Mouse (Mus musculus) liver, embryonic 18 days (tissue): ENCODE data around the gene Tnfaip6. TPM values are rescaled to one million over a fixed set of nuclear protein-coding genes. Genes with fewer than 3 reads are reported as not detected.

ENCODE experiments used
- polyA plus RNA-seq: library from polyadenylated mRNA; depleted of rRNA; stranded (reverse); fragments of >200 nt; gene quantifications from 2 replicates; pipeline ENCODE4 v1.2.3, GENCODE M21; 2012; rRNA removed

Tnfaip6 gene
- 0.14 and 0.20 TPM in 2 replicates for polyA plus RNA-seq

GRCm38 (mm10) chr2:52037882-52038281, at the start of gene Tnfaip6:
TSS of gene Tnfaip6 (plus strand) at chr2:52038009.

DNA sequence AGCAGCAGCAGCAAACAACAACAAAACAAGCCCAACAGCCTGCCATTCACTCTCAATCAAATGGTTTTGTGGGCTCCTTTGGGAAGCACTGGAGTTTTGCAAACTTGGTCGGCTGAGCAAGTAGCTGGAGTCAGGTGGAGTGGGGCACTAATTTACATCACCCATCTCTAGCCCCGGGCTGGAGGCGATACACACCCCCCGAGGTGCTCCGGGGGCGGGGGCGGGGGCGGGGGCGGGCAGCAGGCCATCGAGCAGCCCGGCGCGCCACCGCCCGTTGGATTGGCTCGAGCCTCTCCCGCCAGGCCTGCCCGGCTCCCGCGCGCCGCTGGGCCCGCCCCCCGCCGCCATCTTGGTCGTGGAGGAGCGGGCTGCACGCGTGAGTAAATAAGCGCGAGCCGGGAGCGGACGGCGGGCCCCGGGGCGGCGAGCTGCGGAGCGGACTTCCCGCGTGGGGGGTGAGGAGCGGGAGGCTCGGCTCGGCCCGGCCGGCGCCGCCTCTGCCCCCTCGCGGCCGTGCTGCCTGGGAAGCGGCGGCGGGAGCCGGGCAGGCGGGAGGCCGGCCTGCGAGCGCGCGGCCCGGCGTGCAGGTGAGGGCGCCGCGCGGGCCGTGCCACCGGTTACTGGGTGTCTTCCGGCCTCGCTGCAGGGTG, 34.8 kb downstream of the Tnfaip6 start, which contains the start of gene Rif1:
TSS of gene Rif1 (plus strand) at position 342 of the 650 bp plus-strand sequence.

Other genes starting within 250 kb of the Tnfaip6 start
- gene Rbm43, start 102.8 kb upstream of the Tnfaip6 start, polyA plus RNA-seq, result 9.4 and 10.2 TPM in 2 replicates
- 11.9 and 15.0 TPM in 2 replicates for gene Nmi, start 64.5 kb upstream of the Tnfaip6 start, polyA plus RNA-seq
- gene Rif1, start 34.8 kb downstream of the Tnfaip6 start, polyA plus RNA-seq, result 5.7 and 6.5 TPM in 2 replicates